Mouse (Mus musculus) heart, adult 18-20 months (tissue): Measurements from ENCODE around the gene Shcbp1l. TPM values are rescaled to one million over a fixed set of nuclear protein-coding genes. Genes with fewer than 3 reads are reported as not detected.

Experiments
- DNase-seq, 2 experiments: peaks; one replicate each; pipeline ENCODE4 v3.0.0; 2021 to 2022; ENCODE audit warnings: mixed read lengths in 1 of 2
- total RNA-seq, 2 experiments: library from RNA; stranded (reverse); gene quantifications; 2 replicates each; pipeline ENCODE4 v1.2.3; 2021

Shcbp1l gene
- total RNA-seq, 2 experiments from 2014 or later: not detected

DNA sequence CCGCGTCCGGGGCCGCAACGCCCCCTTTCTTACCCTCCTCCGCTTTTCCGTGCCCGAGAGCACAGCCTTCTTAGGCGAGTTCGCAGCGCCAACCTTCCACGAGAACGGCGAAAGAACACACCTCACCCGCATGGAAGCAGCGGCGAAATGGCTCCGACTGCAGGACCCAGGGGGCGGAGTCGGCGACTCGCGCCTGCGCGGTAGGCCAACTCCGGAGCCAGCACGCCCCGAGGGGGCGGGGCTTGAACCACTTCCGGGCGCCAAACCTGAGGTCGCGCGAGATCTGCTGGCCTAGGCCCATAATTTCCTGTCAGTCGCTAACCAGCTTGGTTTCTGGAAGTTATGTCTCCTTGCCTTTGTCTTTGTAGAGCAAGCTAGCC is 62.5 kb downstream of the Shcbp1l start, which contains the start of gene Dhx9:
Gene Dhx9 (minus strand): TSS at position 161 of the 380 bp plus-strand sequence.
- peak; percentile 97 to 99 for DNase-seq

DNA sequence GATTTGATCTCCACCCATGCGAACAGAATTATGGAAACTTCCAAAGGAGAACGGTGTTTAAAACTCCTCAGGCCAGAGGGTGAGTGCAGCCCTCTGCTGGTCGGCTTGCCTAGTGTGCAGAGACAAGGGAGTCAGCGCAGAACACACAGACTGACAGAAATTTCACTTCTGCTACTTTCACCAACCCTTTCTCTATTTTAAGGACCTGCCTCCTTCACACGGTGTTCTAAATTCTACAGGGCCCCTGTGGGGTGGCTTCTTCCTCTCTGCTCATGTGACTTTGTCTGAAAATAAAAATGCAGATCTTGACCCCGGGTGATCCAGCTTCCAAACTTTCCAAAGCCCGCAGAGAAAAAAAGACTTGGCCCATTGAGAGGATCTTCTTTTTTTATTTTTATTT is 64.2 kb downstream of the Shcbp1l start:
- peak; percentile 51 to 75 for DNase-seq

DNA sequence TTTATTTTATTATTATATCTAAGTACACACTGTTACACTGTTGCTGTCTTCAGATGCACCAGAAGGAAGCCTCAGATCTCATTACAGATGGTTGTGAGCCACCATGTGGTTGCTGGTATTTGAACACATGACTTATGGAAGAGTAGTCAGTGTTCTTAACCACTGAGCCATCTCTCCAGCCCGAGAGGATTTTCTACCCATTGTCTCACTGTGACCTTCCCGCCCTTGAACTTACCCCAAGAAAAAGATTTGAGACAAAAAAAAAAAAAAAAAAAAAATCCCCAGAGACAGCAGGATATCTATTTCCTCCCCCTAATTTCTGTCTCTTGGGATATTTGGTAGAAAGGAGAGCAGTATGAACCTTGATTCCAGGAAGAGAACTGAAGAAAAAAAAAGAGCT is 64.6 kb downstream of the Shcbp1l start:
- no peak for DNase-seq

DNA sequence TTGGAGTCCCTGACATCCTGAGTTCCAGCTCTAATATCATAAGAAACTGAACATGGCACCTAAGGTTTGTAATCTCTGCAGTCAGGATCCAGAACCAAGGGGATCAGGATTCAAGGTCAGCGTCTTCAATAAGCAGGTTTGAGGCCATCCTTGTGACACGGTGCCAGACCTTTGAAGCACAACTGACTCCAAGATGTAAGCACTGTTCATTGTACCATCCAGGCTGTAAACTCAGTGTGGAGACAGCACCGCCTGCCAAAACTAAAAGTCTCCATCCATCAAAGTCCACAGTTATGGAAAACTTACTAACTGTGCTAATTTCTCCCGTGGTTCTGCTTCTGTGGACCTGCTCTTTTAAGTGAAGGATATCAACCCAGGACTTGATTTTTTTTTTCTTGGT is 65.0 kb downstream of the Shcbp1l start:
- DNase-seq: no peak

DNA sequence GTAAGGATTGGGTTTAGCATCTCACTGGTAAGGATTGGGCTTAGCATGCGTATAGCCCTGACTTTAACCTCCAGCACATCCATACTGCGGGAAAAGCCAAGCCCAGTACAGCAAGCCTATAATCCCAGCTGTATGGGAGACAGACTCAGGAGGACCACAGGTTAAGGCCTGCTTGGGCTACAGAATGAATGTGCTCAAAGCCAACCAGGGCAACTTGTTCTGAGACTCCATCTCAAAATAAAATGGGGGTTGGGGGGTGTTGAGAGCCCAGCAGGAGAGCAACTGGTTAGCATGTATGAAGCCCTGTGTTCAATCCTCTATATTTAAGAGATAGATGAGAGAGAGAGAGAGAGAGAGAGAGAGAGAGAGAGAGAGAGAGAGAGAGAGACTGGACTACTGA is 66.4 kb downstream of the Shcbp1l start:
- DNase-seq: no peak

DNA sequence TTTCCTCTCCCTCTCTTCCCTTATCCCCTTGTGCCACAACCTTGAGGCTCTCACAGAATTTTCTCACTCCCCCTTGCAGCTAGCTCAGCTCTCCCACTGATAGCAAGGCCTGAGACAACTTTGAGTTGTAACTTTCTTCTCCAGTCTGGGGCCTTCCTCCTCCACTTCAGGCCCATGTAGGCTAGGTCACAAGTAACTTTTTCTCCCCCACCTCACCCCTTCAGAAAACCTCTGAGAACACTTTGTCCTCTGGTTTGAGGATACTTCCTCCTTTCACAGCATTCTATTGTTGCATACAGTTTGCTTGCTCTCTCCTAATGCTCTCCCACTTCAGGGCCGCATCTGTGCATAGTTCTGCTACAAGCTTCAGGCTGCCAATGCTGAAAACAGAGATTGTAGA is 66.9 kb downstream of the Shcbp1l start:
- peak in 1 of 2 experiments; percentile 54 for DNase-seq

DNA sequence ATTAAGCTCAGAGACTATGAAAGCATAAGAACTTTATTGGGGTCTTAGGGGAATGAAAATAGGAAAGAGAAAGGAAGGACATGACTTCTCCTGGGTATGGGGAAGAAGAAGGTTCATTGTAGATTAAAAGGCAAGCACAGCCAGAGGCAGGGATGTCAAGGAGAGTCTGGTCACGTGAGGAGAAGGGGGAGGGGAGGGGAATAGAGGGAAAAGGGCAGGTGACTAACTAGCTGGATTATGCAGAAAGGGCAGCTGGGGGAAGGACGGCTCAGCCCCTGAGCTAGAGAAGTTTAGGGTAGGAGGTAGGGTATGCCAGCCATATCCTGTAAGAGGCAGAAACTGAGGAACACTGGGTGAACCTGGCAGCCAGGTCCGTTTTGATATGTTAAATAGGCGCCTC is 68.4 kb downstream of the Shcbp1l start:
- DNase-seq: no peak

DNA sequence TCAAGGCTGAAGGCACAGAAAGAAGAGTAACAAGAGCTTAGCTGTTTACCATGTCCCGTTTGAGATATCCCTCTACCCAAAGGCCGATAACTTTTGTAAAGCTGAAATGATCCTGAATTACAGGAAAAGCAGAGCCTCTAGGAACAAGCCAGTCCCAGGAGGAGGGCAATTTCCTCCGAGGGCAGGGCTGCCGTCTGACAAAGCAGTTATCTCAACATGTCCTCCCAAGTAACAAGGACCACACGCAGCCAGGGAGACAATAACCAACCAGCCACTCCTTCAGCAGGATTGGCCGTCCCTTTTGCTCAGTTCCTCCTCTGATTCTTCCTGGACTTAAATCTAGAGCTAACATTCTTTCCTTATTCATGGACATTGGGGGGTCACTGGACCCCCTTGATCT is 69.0 kb downstream of the Shcbp1l start:
- DNase-seq: peak in 1 of 2 experiments; percentile 21

DNA sequence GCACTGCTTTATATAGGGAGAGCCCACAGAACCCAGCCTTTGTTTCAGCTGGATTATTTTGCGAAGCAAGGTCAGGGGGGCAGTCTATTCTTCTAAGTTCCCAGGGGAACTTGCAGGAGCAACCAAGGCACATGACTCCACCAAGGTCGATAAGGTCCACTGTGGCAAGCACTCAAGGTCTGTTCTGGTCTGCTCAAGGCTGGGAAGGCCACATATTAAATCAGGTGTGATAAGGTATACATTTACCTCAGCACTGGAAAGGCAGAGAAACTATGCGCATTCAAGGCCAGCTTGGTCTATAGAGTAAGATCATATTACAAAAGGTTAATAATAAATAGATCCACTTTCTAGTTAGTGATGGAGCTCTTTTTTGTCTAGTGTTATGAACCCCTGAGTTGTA is 71.1 kb downstream of the Shcbp1l start:
- no peak for DNase-seq

DNA sequence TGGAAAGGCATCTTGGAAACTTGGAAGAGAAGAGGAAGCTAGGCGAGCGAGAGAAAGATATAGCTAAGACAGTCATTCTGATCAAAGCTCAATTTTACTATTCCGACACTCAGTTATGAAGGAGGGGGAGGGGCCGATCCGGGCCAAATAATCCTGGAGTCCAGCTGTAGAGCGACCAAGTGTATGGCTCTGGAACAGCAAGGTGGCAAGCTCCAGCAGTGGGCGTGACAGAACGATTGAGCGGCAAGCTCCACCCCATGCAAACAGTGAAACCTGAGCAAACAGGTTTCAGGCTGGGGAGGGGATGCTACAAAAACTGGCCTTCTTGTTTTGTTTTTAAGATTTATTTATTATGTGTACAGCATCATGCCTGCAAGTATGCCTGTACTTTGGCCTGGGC is 75.1 kb downstream of the Shcbp1l start:
- DNase-seq: no peak

DNA sequence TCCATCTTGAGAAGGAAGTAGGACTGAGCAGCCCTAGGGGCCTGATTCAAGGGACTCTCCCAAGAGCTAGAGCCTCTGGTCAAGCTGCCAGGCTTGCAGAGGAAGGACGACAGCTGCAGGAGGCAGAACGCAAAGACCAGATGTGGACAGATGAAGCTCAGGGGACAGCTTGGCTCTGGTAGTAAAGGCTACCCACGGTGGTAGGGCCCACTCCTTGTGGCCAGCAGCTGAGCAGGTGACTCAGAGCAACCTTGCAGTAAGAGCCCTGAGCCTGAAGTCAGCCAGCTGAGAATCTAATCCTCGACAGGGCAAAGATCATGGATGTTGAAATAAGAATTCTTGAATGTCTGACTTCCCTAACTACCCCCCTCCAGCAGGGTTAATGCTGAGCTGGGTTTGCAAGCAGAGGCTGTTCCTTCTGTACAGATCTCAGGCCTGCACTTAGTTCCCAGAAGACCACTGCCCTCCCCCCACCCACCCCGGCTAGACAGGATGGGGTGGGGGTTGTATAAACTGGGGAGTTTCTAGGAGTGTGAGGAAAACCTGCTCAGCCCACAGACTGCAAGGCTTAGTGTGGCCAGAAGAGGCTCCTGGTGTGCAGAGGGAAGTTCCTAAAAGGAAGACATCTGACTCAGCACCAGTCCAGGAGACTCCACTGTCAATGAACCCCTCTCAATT is 76.8 kb downstream of the Shcbp1l start:
- peak in 1 of 2 experiments; percentile 63 for DNase-seq

Other genes starting within 250 kb of the Shcbp1l start
- 10 to 100 TPM; 12.3 to 13.2 TPM for gene Lamc2, start 238.7 kb upstream of the Shcbp1l start, total RNA-seq
- 10 to 100 TPM; 83.1 to 94.8 TPM for gene Lamc1, start 92.4 kb upstream of the Shcbp1l start, total RNA-seq
- gene Dhx9, start 62.5 kb downstream of the Shcbp1l start, total RNA-seq: 10 to 100 TPM; 41.4 to 46.0 TPM
- 1 to 10 TPM; 1.6 to 2.2 TPM for gene Npl, start 124.9 kb downstream of the Shcbp1l start, total RNA-seq
- not detected for gene Rgs8, start 227.9 kb downstream of the Shcbp1l start, total RNA-seq